ENCODE assay signal across 20 mouse cellular contexts in genomic region chr8:120898828-120899407, GRCm38 (mm10).
DNase-seq lines count a peak whose midpoint lies in the region; ATAC-seq and TF ChIP-seq lines count a peak whose summit lies in the region.
"Had no signal": no experiment of that assay in that cellular context is flagged by ENCODE, and none has a peak within 500 bp of the region (broad histone marks: within the 10 kb centered on the region; RNA-seq: fewer than 3 reads in every experiment).

No protein-coding gene starts in this region.

- H3K4me3 ChIP-seq in heart, embryonic 10.5 days, result no peak overlapping the region
- no peak overlapping the region for H3K4me3 ChIP-seq in lung, embryonic 15.5 days
- H3K4me3 ChIP-seq in lung, adult 2 months (replicated peaks; ENCODE audit: extremely low read depth, low read depth, low read length), result no peak overlapping the region
- no peak overlapping the region for H3K4me3 ChIP-seq in limb, embryonic 10.5 days
- H3K4me3 ChIP-seq: forebrain, embryonic 12.5 days; left cerebral cortex, adult 2 months; limb, embryonic 12.5 days; midbrain, embryonic 10.5 days had no signal

- H3K36me3 ChIP-seq in heart, embryonic 10.5 days, result no peaks in the 10 kb centered on the region
- no peaks in the 10 kb centered on the region for H3K36me3 ChIP-seq in lung, embryonic 15.5 days
- no peaks in the 10 kb centered on the region for H3K36me3 ChIP-seq in limb, embryonic 10.5 days
- H3K36me3 ChIP-seq: forebrain, embryonic 12.5 days; limb, embryonic 12.5 days; midbrain, embryonic 10.5 days had no signal

- peaks cover 92% of the 10 kb centered on the region for H3K27me3 ChIP-seq in heart, embryonic 10.5 days (ENCODE audit: insufficient read depth, poor library complexity, severe bottlenecking)
- H3K27me3 ChIP-seq in lung, embryonic 15.5 days, result peaks cover 26% of the 10 kb centered on the region; the same call in 1 of the 2 replicates
- H3K27me3 ChIP-seq in limb, embryonic 10.5 days (ENCODE audit: low read depth, poor library complexity, severe bottlenecking), result peaks cover 99% of the 10 kb centered on the region

- ATAC-seq in lung, embryonic 15.5 days (ENCODE audit: borderline replicate concordance, extremely low read depth, low FRiP score, low TSS enrichment), result peak; percentile 83
- ATAC-seq: hindbrain, postnatal 0 days; liver, postnatal 0 days had no signal

- H3K4me2 ChIP-seq in lung, embryonic 15.5 days, result no peak overlapping the region
- H3K4me2 ChIP-seq: forebrain, embryonic 12.5 days; limb, embryonic 12.5 days had no signal

- no peak for TF ChIP-seq POLR2A in lung, adult 2 months (IDR thresholded peaks at IDR 0.05; ENCODE audit: borderline replicate concordance, extremely low read depth, low read depth, low read length)

- WGBS in heart, embryonic 10.5 days, result 33% methylated on average over 17 of the region's 17 CpGs
- WGBS in lung, embryonic 15.5 days, result 19% methylated on average over 17 of the region's 17 CpGs
- 26% methylated on average over 17 of the region's 17 CpGs for whole genome bisulfite sequencing in lung, adult 2 months
- WGBS in limb, embryonic 10.5 days, result 45% methylated on average over 17 of the region's 17 CpGs

- peaks cover 69% of the 10 kb centered on the region for H3K4me1 ChIP-seq in heart, embryonic 10.5 days
- H3K4me1 ChIP-seq in lung, embryonic 15.5 days, result peaks cover 59% of the 10 kb centered on the region
- H3K4me1 ChIP-seq in lung, adult 2 months (ENCODE audit: control insufficient read depth, insufficient read depth, low read length), result peaks cover 5% of the 10 kb centered on the region; the same call in 1 of the 2 replicates
- peaks cover 58% of the 10 kb centered on the region for H3K4me1 ChIP-seq in limb, embryonic 10.5 days

- peak; percentile 11 for DNase-seq in heart, postnatal 4 days
- DNase-seq in heart, embryonic 10.5 days (ENCODE audit: low spot score), result no peak
- no peak for DNase-seq in lung, adult 2 months
- peak; percentile 33 for DNase-seq in limb, embryonic 10.5 days (ENCODE audit: low spot score)
- DNase-seq in right cerebral cortex, postnatal 10 days (ENCODE audit: low spot score in 2 of 2), result no peak
- no peak for DNase-seq in ovary, postnatal 10 days (ENCODE audit: low spot score)
- DNase-seq: adrenal gland, postnatal 25 days; B cell, adult 2 months; cerebellum, adult 18-20 months; gastrocnemius, postnatal 14 days; kidney, postnatal 10 days; liver, postnatal 0 days; right cerebral cortex, postnatal 14 days; thymus, postnatal 4 days had no signal

- H3K9me3 ChIP-seq in heart, embryonic 10.5 days, result no peaks in the 10 kb centered on the region
- H3K9me3 ChIP-seq in lung, embryonic 15.5 days, result no peaks in the 10 kb centered on the region
- no peaks in the 10 kb centered on the region for H3K9me3 ChIP-seq in limb, embryonic 10.5 days (replicated peaks)
- H3K9me3 ChIP-seq: midbrain, embryonic 10.5 days had no signal

- no peak for TF ChIP-seq CTCF in lung, adult 2 months (IDR thresholded peaks at IDR 0.05; ENCODE audit: insufficient read depth, low read length)

- no peak overlapping the region; the same call in 1 of the 2 replicates for H3K27ac ChIP-seq in heart, embryonic 10.5 days
- H3K27ac ChIP-seq in lung, embryonic 15.5 days, result peak overlapping the region; percentile 89
- no peak overlapping the region for H3K27ac ChIP-seq in limb, embryonic 10.5 days
- H3K27ac ChIP-seq: forebrain, embryonic 12.5 days; hindbrain, postnatal 0 days; left cerebral cortex, adult 2 months; limb, embryonic 12.5 days; midbrain, embryonic 10.5 days had no signal

- H3K9ac ChIP-seq in lung, embryonic 15.5 days, result no peak overlapping the region
- H3K9ac ChIP-seq: forebrain, embryonic 12.5 days; limb, embryonic 12.5 days; liver, postnatal 0 days had no signal

Comparison
In these comparisons a context has a peak if more than half of its experiments do, and no peak if none do; other contexts are left out.
1. DNase-seq: peak in heart, postnatal 4 days (single experiment) and limb, embryonic 10.5 days (single experiment); none in heart, embryonic 10.5 days (single experiment), lung, adult 2 months (single experiment), right cerebral cortex, postnatal 10 days (0 of 2) and ovary, postnatal 10 days (single experiment).